Mouse (Mus musculus): Measurements from ENCODE around the gene Bckdk.

DNA sequence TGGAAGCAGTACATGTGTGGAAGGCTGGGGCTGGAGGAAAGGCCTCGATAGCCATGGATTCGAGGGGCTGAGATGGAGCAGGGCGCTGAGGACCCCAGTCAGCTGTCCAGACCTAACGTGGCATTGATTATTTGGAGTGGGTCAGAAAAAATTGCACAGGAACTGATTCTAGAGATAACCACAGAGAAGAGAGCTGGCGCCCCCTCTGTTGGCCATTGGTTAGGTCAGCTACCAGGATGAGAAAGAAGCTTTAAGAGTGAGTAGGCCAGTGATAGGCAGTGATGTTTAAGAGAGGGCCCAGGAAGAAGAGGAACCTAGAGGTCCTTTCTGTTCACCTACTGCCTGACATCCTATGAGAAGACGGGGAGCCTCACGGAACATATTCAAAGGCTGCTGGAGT lies 15.4 kb downstream of the Bckdk start:
- TF ChIP-seq POLR2A (IDR thresholded peaks at IDR 0.05; ENCODE audit: borderline replicate concordance, insufficient read depth, low read length) (no peak), CTCF (IDR thresholded peaks at IDR 0.05; ENCODE audit: borderline replicate concordance, insufficient read depth, low read depth, low read length) (peak; percentile 13; the same call in 1 of the 2 replicates)
